Mouse (Mus musculus) embryo, embryonic 11 days (tissue): ENCODE data around the gene Caskin2.
"Not testable (repeated sequence)": the region's sequence is repeated elsewhere in the genome, so short reads cannot be mapped to it uniquely, and the experiment has no call there.

Experiments
- DNase-seq: peaks from one replicate; pipeline ENCODE4 v3.0.0-alpha.2; 2015

The Caskin2 gene

GRCm38 (mm10) chr11:115813507-115814296 is at the start of gene Caskin2:
TSS of gene Caskin2 (minus strand) at chr11:115813639.
- peak; percentile 98 for DNase-seq

GRCm38 (mm10) chr11:115859143-115859945 is 45.9 kb upstream of the Caskin2 start:
- DNase-seq, result peak; percentile 93

GRCm38 (mm10) chr11:115858354-115858753 is 44.9 kb upstream of the Caskin2 start, which contains the start of gene Myo15b:
TSS of gene Myo15b (plus strand) at chr11:115858406.
- DNase-seq, result peak; percentile 30

GRCm38 (mm10) chr11:115857936-115858335 is 44.5 kb upstream of the Caskin2 start:
- no peak for DNase-seq

- not testable (repeated sequence) for DNase-seq
These were observed 43.7 kb upstream of the Caskin2 start for GRCm38 (mm10) chr11:115857146-115857545.

GRCm38 (mm10) chr11:115854674-115855073 is 41.2 kb upstream of the Caskin2 start:
- DNase-seq, result no peak

GRCm38 (mm10) chr11:115845819-115846218 is 32.4 kb upstream of the Caskin2 start:
- DNase-seq, result no peak

GRCm38 (mm10) chr11:115844240-115844639 is 30.8 kb upstream of the Caskin2 start:
- DNase-seq, result no peak

GRCm38 (mm10) chr11:115843891-115844239 is 30.4 kb upstream of the Caskin2 start:
- no peak for DNase-seq

GRCm38 (mm10) chr11:115843141-115843890 is 29.9 kb upstream of the Caskin2 start:
- DNase-seq, result no peak

- peak; percentile 57 for DNase-seq
These were observed 28.6 kb upstream of the Caskin2 start for GRCm38 (mm10) chr11:115841961-115842550.

GRCm38 (mm10) chr11:115841044-115841443 is 27.6 kb upstream of the Caskin2 start:
- DNase-seq, result no peak

GRCm38 (mm10) chr11:115839732-115840131 is 26.3 kb upstream of the Caskin2 start:
- DNase-seq, result no peak

GRCm38 (mm10) chr11:115838895-115839311 is 25.5 kb upstream of the Caskin2 start:
- DNase-seq, result no peak

- DNase-seq, result no peak
These were observed 24.3 kb upstream of the Caskin2 start for GRCm38 (mm10) chr11:115837606-115838345.

- no peak for DNase-seq
These were observed 23.4 kb upstream of the Caskin2 start for GRCm38 (mm10) chr11:115836656-115837395.

- no peak for DNase-seq
These were observed 20.6 kb upstream of the Caskin2 start for GRCm38 (mm10) chr11:115834033-115834432.

- peak; percentile 55 for DNase-seq
These were observed 19.6 kb upstream of the Caskin2 start for GRCm38 (mm10) chr11:115833021-115833513.

GRCm38 (mm10) chr11:115832523-115832922 is 19.1 kb upstream of the Caskin2 start:
- peak; percentile 83 for DNase-seq

GRCm38 (mm10) chr11:115832064-115832463 is 18.6 kb upstream of the Caskin2 start:
- no peak for DNase-seq

GRCm38 (mm10) chr11:115831518-115831917 is 18.1 kb upstream of the Caskin2 start:
- DNase-seq, result no peak
